Mouse (Mus musculus): ENCODE results near the gene Myh8. TPM values are rescaled to one million over a fixed set of nuclear protein-coding genes. Genes with fewer than 3 reads are reported as not detected.

The Myh8 gene
- polyA plus RNA-seq, 1 experiment from 2014 or later: 0.34 TPM

GRCm38 (mm10) chr11:67253691-67254090 lies 23.2 kb upstream of the Myh8 start:
- no peak overlapping the region for H3K4me3 ChIP-seq (ENCODE audit: low read depth, low read length)
- H3K9ac ChIP-seq (ENCODE audit: low read depth, low read length): no peak overlapping the region
- H3K36me3 ChIP-seq (ENCODE audit: control insufficient read depth, insufficient read depth, low read length): no peaks in the 10 kb centered on the region
- H3K4me1 ChIP-seq (ENCODE audit: control insufficient read depth, insufficient read depth, low read length): no peaks in the 10 kb centered on the region
- H3K27me3 ChIP-seq (ENCODE audit: control insufficient read depth, insufficient read depth, low read length): no peaks in the 10 kb centered on the region
- H3K4me2 ChIP-seq: no peak overlapping the region
- H3K27ac ChIP-seq (ENCODE audit: low read depth, low read length): no peak overlapping the region
- H3K9me3 ChIP-seq (replicated peaks; ENCODE audit: control insufficient read depth, low read length): no peaks in the 10 kb centered on the region
- 83% methylated on average over 4 of the region's 4 CpGs for WGBS (ENCODE audit: insufficient replicate concordance)
- ATAC-seq (replicated peaks; ENCODE audit: insufficient number of reproducible peaks, low FRiP score, low TSS enrichment): no peak

GRCm38 (mm10) chr11:67257048-67257447 lies 19.9 kb upstream of the Myh8 start:
- no peak overlapping the region for H3K4me2 ChIP-seq
- no peaks in the 10 kb centered on the region for H3K27me3 ChIP-seq (ENCODE audit: control insufficient read depth, insufficient read depth, low read length)
- WGBS (ENCODE audit: insufficient replicate concordance): 86% methylated on average over 7 of the region's 7 CpGs
- H3K9ac ChIP-seq (ENCODE audit: low read depth, low read length): no peak overlapping the region
- no peaks in the 10 kb centered on the region for H3K9me3 ChIP-seq (replicated peaks; ENCODE audit: control insufficient read depth, low read length)
- no peak overlapping the region for H3K4me3 ChIP-seq (ENCODE audit: low read depth, low read length)
- no peak for ATAC-seq (replicated peaks; ENCODE audit: insufficient number of reproducible peaks, low FRiP score, low TSS enrichment)
- H3K36me3 ChIP-seq (ENCODE audit: control insufficient read depth, insufficient read depth, low read length): no peaks in the 10 kb centered on the region
- no peaks in the 10 kb centered on the region for H3K4me1 ChIP-seq (ENCODE audit: control insufficient read depth, insufficient read depth, low read length)
- no peak overlapping the region for H3K27ac ChIP-seq (ENCODE audit: low read depth, low read length)

- 76% methylated on average over 6 of the region's 6 CpGs for WGBS (ENCODE audit: insufficient replicate concordance)
- no peaks in the 10 kb centered on the region for H3K4me1 ChIP-seq (ENCODE audit: control insufficient read depth, insufficient read depth, low read length)
- no peak for ATAC-seq (replicated peaks; ENCODE audit: insufficient number of reproducible peaks, low FRiP score, low TSS enrichment)
- no peak overlapping the region for H3K9ac ChIP-seq (ENCODE audit: low read depth, low read length)
- H3K36me3 ChIP-seq (ENCODE audit: control insufficient read depth, insufficient read depth, low read length): no peaks in the 10 kb centered on the region
- H3K9me3 ChIP-seq (replicated peaks; ENCODE audit: control insufficient read depth, low read length): no peaks in the 10 kb centered on the region
- no peak overlapping the region for H3K27ac ChIP-seq (ENCODE audit: low read depth, low read length)
- no peaks in the 10 kb centered on the region for H3K27me3 ChIP-seq (ENCODE audit: control insufficient read depth, insufficient read depth, low read length)
- no peak overlapping the region for H3K4me3 ChIP-seq (ENCODE audit: low read depth, low read length)
- H3K4me2 ChIP-seq: no peak overlapping the region
Measured at GRCm38 (mm10) chr11:67260956-67261355, 16.0 kb upstream of the Myh8 start.

- no peaks in the 10 kb centered on the region; the same call in 1 of the 2 replicates for H3K9me3 ChIP-seq (replicated peaks; ENCODE audit: control insufficient read depth, low read length)
- ATAC-seq (replicated peaks; ENCODE audit: insufficient number of reproducible peaks, low FRiP score, low TSS enrichment): no peak
- H3K27ac ChIP-seq (ENCODE audit: low read depth, low read length): no peak overlapping the region
- H3K36me3 ChIP-seq (ENCODE audit: control insufficient read depth, insufficient read depth, low read length): no peaks in the 10 kb centered on the region
- H3K4me1 ChIP-seq (ENCODE audit: control insufficient read depth, insufficient read depth, low read length): no peaks in the 10 kb centered on the region
- H3K9ac ChIP-seq (ENCODE audit: low read depth, low read length): no peak overlapping the region
- H3K4me3 ChIP-seq (ENCODE audit: low read depth, low read length): no peak overlapping the region
- H3K27me3 ChIP-seq (ENCODE audit: control insufficient read depth, insufficient read depth, low read length): no peaks in the 10 kb centered on the region
- no peak overlapping the region for H3K4me2 ChIP-seq
- 67% methylated on average over 1 of the region's 1 CpGs for WGBS (ENCODE audit: insufficient replicate concordance)
Measured at GRCm38 (mm10) chr11:67293440-67293839, 16.5 kb downstream of the Myh8 start.

- WGBS (ENCODE audit: insufficient replicate concordance): 39% methylated on average over 15 of the region's 15 CpGs
- Histone ChIP-seq H3K4me2 (no peak overlapping the region), H3K4me1 (ENCODE audit: control insufficient read depth, insufficient read depth, low read length) (no peaks in the 10 kb centered on the region), H3K4me3 (ENCODE audit: low read depth, low read length) (no peak overlapping the region), H3K27ac (ENCODE audit: low read depth, low read length) (no peak overlapping the region), H3K9me3 (replicated peaks; ENCODE audit: control insufficient read depth, low read length) (no peaks in the 10 kb centered on the region; the same call in 1 of the 2 replicates), H3K27me3 (ENCODE audit: control insufficient read depth, insufficient read depth, low read length) (no peaks in the 10 kb centered on the region), H3K9ac (ENCODE audit: low read depth, low read length) (no peak overlapping the region), H3K36me3 (ENCODE audit: control insufficient read depth, insufficient read depth, low read length) (no peaks in the 10 kb centered on the region)
- no peak for ATAC-seq (replicated peaks; ENCODE audit: insufficient number of reproducible peaks, low FRiP score, low TSS enrichment)
Measured at GRCm38 (mm10) chr11:67313733-67314452, 37.0 kb downstream of the Myh8 start.

- 79% methylated on average over 7 of the region's 7 CpGs for WGBS (ENCODE audit: insufficient replicate concordance)
- no peaks in the 10 kb centered on the region for H3K9me3 ChIP-seq (replicated peaks; ENCODE audit: control insufficient read depth, low read length)
- no peak for ATAC-seq (replicated peaks; ENCODE audit: insufficient number of reproducible peaks, low FRiP score, low TSS enrichment)
Measured at GRCm38 (mm10) chr11:67321358-67321757, 44.4 kb downstream of the Myh8 start, which contains the start of gene Myh13. Gene Myh13, plus strand, starts transcription at chr11:67321658.

GRCm38 (mm10) chr11:67326536-67326935 lies 49.6 kb downstream of the Myh8 start:
- H3K9me3 ChIP-seq (replicated peaks; ENCODE audit: control insufficient read depth, low read length): no peaks in the 10 kb centered on the region
- H3K4me2 ChIP-seq: no peak overlapping the region
- no peak for ATAC-seq (replicated peaks; ENCODE audit: insufficient number of reproducible peaks, low FRiP score, low TSS enrichment)
- no peaks in the 10 kb centered on the region for H3K36me3 ChIP-seq (ENCODE audit: control insufficient read depth, insufficient read depth, low read length)
- H3K4me1 ChIP-seq (ENCODE audit: control insufficient read depth, insufficient read depth, low read length): no peaks in the 10 kb centered on the region
- H3K27me3 ChIP-seq (ENCODE audit: control insufficient read depth, insufficient read depth, low read length): no peaks in the 10 kb centered on the region
- WGBS (ENCODE audit: insufficient replicate concordance): 66% methylated on average over 2 of the region's 2 CpGs
- H3K9ac ChIP-seq (ENCODE audit: low read depth, low read length): no peak overlapping the region
- no peak overlapping the region for H3K27ac ChIP-seq (ENCODE audit: low read depth, low read length)
- no peak overlapping the region for H3K4me3 ChIP-seq (ENCODE audit: low read depth, low read length)

More at GRCm38 (mm10) chr11:67321358-67321757, 44.4 kb downstream of the Myh8 start, which contains the start of gene Myh13:
- no peak within 1 kb of the TSS for H3K27ac ChIP-seq (ENCODE audit: low read depth, low read length)
- H3K36me3 ChIP-seq (ENCODE audit: control insufficient read depth, insufficient read depth, low read length): no peaks in the 10 kb centered on the region
- H3K9ac ChIP-seq (ENCODE audit: low read depth, low read length): no peak within 1 kb of the TSS
- H3K4me2 ChIP-seq: no peak within 1 kb of the TSS
- no peak within 1 kb of the TSS for H3K4me3 ChIP-seq (ENCODE audit: low read depth, low read length)
- H3K27me3 ChIP-seq (ENCODE audit: control insufficient read depth, insufficient read depth, low read length): no peaks in the 10 kb centered on the region
- H3K4me1 ChIP-seq (ENCODE audit: control insufficient read depth, insufficient read depth, low read length): no peaks in the 10 kb centered on the region

- H3K9ac ChIP-seq (ENCODE audit: low read depth, low read length): no peak overlapping the region
- no peak overlapping the region for H3K27ac ChIP-seq (ENCODE audit: low read depth, low read length)
- ATAC-seq (replicated peaks; ENCODE audit: insufficient number of reproducible peaks, low FRiP score, low TSS enrichment): no peak
- H3K36me3 ChIP-seq (ENCODE audit: control insufficient read depth, insufficient read depth, low read length): no peaks in the 10 kb centered on the region
- no peaks in the 10 kb centered on the region for H3K4me1 ChIP-seq (ENCODE audit: control insufficient read depth, insufficient read depth, low read length)
- H3K27me3 ChIP-seq (ENCODE audit: control insufficient read depth, insufficient read depth, low read length): peaks cover 3% of the 10 kb centered on the region; the same call in 1 of the 2 replicates
- H3K4me2 ChIP-seq: no peak overlapping the region
- H3K4me3 ChIP-seq (ENCODE audit: low read depth, low read length): no peak overlapping the region
- no peaks in the 10 kb centered on the region for H3K9me3 ChIP-seq (replicated peaks; ENCODE audit: control insufficient read depth, low read length)
- WGBS (ENCODE audit: insufficient replicate concordance): 63% methylated on average over 3 of the region's 3 CpGs
Measured at GRCm38 (mm10) chr11:67344556-67344955, 67.6 kb downstream of the Myh8 start.
